Comparison of ENCODE assay signal across 11 mouse cellular contexts in the genomic region with DNA sequence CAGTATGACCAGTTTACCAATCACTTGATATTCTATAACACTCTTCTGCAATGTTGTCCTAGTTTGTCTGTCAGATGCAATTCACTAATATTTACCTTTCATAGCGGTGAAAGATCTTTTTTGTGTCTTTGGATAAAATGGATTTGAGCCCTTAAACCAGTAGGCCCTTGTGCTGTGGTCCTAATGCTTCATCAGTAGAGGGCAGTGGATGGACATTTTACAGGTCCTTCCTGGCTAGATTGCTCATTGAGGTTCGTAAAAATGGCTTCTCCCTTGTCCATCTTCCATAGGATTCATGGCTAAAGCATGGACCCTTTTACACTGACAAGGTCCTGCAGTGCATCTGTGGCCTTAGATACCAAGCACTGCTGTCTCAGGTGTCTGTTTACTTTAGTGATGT.
DNase-seq lines count a peak whose midpoint lies in the region; ATAC-seq and TF ChIP-seq lines count a peak whose summit lies in the region.
"Had no signal": no experiment of that assay in that cellular context is flagged by ENCODE, and none has a peak within 500 bp of the region (broad histone marks: within the 10 kb centered on the region; RNA-seq: fewer than 3 reads in every experiment).

No protein-coding gene starts in this region.

- H3K27ac ChIP-seq in cortical plate, adult 2 months (ENCODE audit: insufficient read depth, low read length) = no peak overlapping the region
- H3K27ac ChIP-seq: embryonic facial prominence, embryonic 12.5 days; heart, embryonic 10.5 days had no signal

- H3K4me3 ChIP-seq in lung, adult 2 months (replicated peaks; ENCODE audit: extremely low read depth, low read depth, low read length) = no peak overlapping the region
- no peak overlapping the region for H3K4me3 ChIP-seq in cortical plate, adult 2 months (ENCODE audit: insufficient read depth, low read length)
- H3K4me3 ChIP-seq: embryonic facial prominence, embryonic 12.5 days; heart, embryonic 10.5 days had no signal

- no peak for TF ChIP-seq POLR2A in lung, adult 2 months (IDR thresholded peaks at IDR 0.05; ENCODE audit: borderline replicate concordance, extremely low read depth, low read depth, low read length)
- TF ChIP-seq POLR2A in cortical plate, adult 2 months (IDR thresholded peaks at IDR 0.05; ENCODE audit: extremely low read depth, insufficient read depth, low read length) = no peak

- TF ChIP-seq CTCF in lung, adult 2 months (IDR thresholded peaks at IDR 0.05; ENCODE audit: insufficient read depth, low read length) = peak; percentile 22; the same call in 1 of the 2 replicates
- TF ChIP-seq CTCF in cortical plate, adult 2 months (IDR thresholded peaks at IDR 0.05; ENCODE audit: extremely low read depth, insufficient read depth, low read length) = peak; percentile 21; the same call in 1 of the 2 replicates

- DNase-seq in heart, adult 8-10 months (ENCODE audit: low spot score) = peak; percentile 10
- no peak for DNase-seq in heart, postnatal 4 days
- DNase-seq in lung, adult 2 months = no peak
- no peak for DNase-seq in lung, postnatal 4 days
- DNase-seq in kidney, postnatal 36 days = peak; percentile 3 to 14
- DNase-seq in right cerebral cortex, adult 18-20 months = no peak
- DNase-seq: adrenal gland, adult 8-10 months had no signal

- H3K4me1 ChIP-seq in lung, adult 2 months (ENCODE audit: control insufficient read depth, insufficient read depth, low read length) = no peaks in the 10 kb centered on the region
- H3K4me1 ChIP-seq in cortical plate, adult 2 months (ENCODE audit: control insufficient read depth, insufficient read depth, low read length) = no peaks in the 10 kb centered on the region
- H3K4me1 ChIP-seq: embryonic facial prominence, embryonic 12.5 days; heart, embryonic 10.5 days had no signal

- 67% methylated on average over 2 of the region's 2 CpGs for WGBS in lung, adult 2 months

- ATAC-seq in inflammation-experienced regulatory T-cells, adult 6 months = no peak

Comparison
In these comparisons a context has a peak if more than half of its experiments do, and no peak if none do; other contexts are left out.
1. DNase-seq: peak in heart, adult 8-10 months (single experiment) and kidney, postnatal 36 days (2 of 2); none in heart, postnatal 4 days (single experiment), lung, adult 2 months (single experiment), lung, postnatal 4 days (0 of 2) and right cerebral cortex, adult 18-20 months (single experiment).